Mouse (Mus musculus): ENCODE data around the gene Cldn11.
A peak's percentile ranks its signal among the peaks of the same experiment; 100 is the strongest.
"Not testable (repeated sequence)": the region's sequence is repeated elsewhere in the genome, so short reads cannot be mapped to it uniquely, and the experiment has no call there.

Cldn11 gene

GRCm38 (mm10) chr3:31149706-31150105 is at the start of gene Cldn11:
Gene Cldn11 (plus strand): TSS chr3:31149920.
- no peak for DNase-seq (ENCODE audit: low spot score in 2 of 2)

GRCm38 (mm10) chr3:31100026-31100425 is 49.7 kb upstream of the Cldn11 start:
- no peak for DNase-seq (ENCODE audit: low spot score in 2 of 2)

GRCm38 (mm10) chr3:31100802-31101201 is 48.9 kb upstream of the Cldn11 start:
- no peak for DNase-seq (ENCODE audit: low spot score in 2 of 2)

GRCm38 (mm10) chr3:31104936-31105335 is 44.8 kb upstream of the Cldn11 start:
- DNase-seq (ENCODE audit: low spot score in 2 of 2) = no peak

GRCm38 (mm10) chr3:31106597-31106996 is 43.1 kb upstream of the Cldn11 start:
- DNase-seq (ENCODE audit: low spot score in 2 of 2) = no peak

- no peak for DNase-seq (ENCODE audit: low spot score in 2 of 2)
These were observed 42.0 kb upstream of the Cldn11 start for GRCm38 (mm10) chr3:31107674-31108073.

GRCm38 (mm10) chr3:31109108-31109507 is 40.6 kb upstream of the Cldn11 start:
- DNase-seq (ENCODE audit: low spot score in 2 of 2) = no peak

- DNase-seq (ENCODE audit: low spot score in 2 of 2) = no peak
These were observed 26.6 kb upstream of the Cldn11 start for GRCm38 (mm10) chr3:31123098-31123497.

GRCm38 (mm10) chr3:31126303-31126702 is 23.4 kb upstream of the Cldn11 start:
- no peak for DNase-seq (ENCODE audit: low spot score in 2 of 2)

GRCm38 (mm10) chr3:31126848-31127247 is 22.9 kb upstream of the Cldn11 start:
- no peak for DNase-seq (ENCODE audit: low spot score in 2 of 2)

- DNase-seq (ENCODE audit: low spot score in 2 of 2) = no peak
These were observed 20.0 kb upstream of the Cldn11 start for GRCm38 (mm10) chr3:31129766-31130165.

GRCm38 (mm10) chr3:31133664-31134063 is 16.1 kb upstream of the Cldn11 start:
- DNase-seq (ENCODE audit: low spot score in 2 of 2) = no peak

GRCm38 (mm10) chr3:31134246-31134645 is 15.5 kb upstream of the Cldn11 start:
- DNase-seq (ENCODE audit: low spot score in 2 of 2) = no peak

- no peak for DNase-seq (ENCODE audit: low spot score in 2 of 2)
These were observed 15.0 kb upstream of the Cldn11 start for GRCm38 (mm10) chr3:31134696-31135095.

- not testable (repeated sequence) for DNase-seq (ENCODE audit: low spot score in 2 of 2)
These were observed 13.1 kb upstream of the Cldn11 start for GRCm38 (mm10) chr3:31136591-31136990.

- DNase-seq (ENCODE audit: low spot score in 2 of 2) = peak; percentile 54 to 71
These were observed 11.0 kb upstream of the Cldn11 start for GRCm38 (mm10) chr3:31138454-31139424.

- DNase-seq (ENCODE audit: low spot score in 2 of 2) = no peak
These were observed 8.1 kb upstream of the Cldn11 start for GRCm38 (mm10) chr3:31141621-31142020.

- not testable (repeated sequence) for DNase-seq (ENCODE audit: low spot score in 2 of 2)
These were observed 4.5 kb upstream of the Cldn11 start for GRCm38 (mm10) chr3:31145222-31145621.

- peak; percentile 59 to 66 for DNase-seq (ENCODE audit: low spot score in 2 of 2)
These were observed 4.0 kb upstream of the Cldn11 start for GRCm38 (mm10) chr3:31145641-31146290.

- DNase-seq (ENCODE audit: low spot score in 2 of 2) = no peak
These were observed 1.1 kb upstream of the Cldn11 start for GRCm38 (mm10) chr3:31148595-31148994.

GRCm38 (mm10) chr3:31152108-31152507 is 2.4 kb downstream of the Cldn11 start:
- no peak for DNase-seq (ENCODE audit: low spot score in 2 of 2)

- no peak for DNase-seq (ENCODE audit: low spot score in 2 of 2)
These were observed 6.4 kb downstream of the Cldn11 start for GRCm38 (mm10) chr3:31156126-31156525.

GRCm38 (mm10) chr3:31157776-31158175 is 8.1 kb downstream of the Cldn11 start:
- no peak for DNase-seq (ENCODE audit: low spot score in 2 of 2)

Measured in urinary bladder, postnatal 36 days (tissue).